Mouse (Mus musculus) MEL (cell line): ENCODE measurements around the gene Surf2. TPM values are rescaled to one million over a fixed set of nuclear protein-coding genes. Genes with fewer than 3 reads are reported as not detected.
A peak's percentile ranks its signal among the peaks of the same experiment; 100 is the strongest.

Experiments
- DNase-seq: peaks from one replicate; pipeline ENCODE4 v3.0.0; 2011; ENCODE audit warnings: low read depth, low spot score
- H3K27ac ChIP-seq: 2 replicates; pipeline ENCODE4 v1.5.1; 2012; ENCODE audit warnings: low read depth, mild to moderate bottlenecking, control low read depth, low read length, moderate library complexity; ENCODE audit not compliant: control insufficient read depth
- H3K27me3 ChIP-seq, 2 experiments: fragments of 150-350 bp in 1 of 2; sonication (generic) in 1 of 2; 2 replicates each; pipeline ENCODE4 v1.6.1; 2012; ENCODE audit warnings: low read length in 2 of 2, mild to moderate bottlenecking in 2 of 2, improper control_type of control experiment in 1 of 2, moderate library complexity in 1 of 2; ENCODE audit not compliant: insufficient read depth in 2 of 2, control insufficient read depth in 1 of 2
- H3K36me3 ChIP-seq, 2 experiments: 2 replicates each; pipeline ENCODE4 v1.6.1; 2012 to 2014; ENCODE audit warnings: low read length in 2 of 2, improper control_type of control experiment in 1 of 2, inconsistent platforms in 1 of 2, mild to moderate bottlenecking in 1 of 2; ENCODE audit not compliant: insufficient read depth in 2 of 2, control insufficient read depth in 1 of 2
- H3K4me1 ChIP-seq, 2 experiments: fragments of 150-350 bp in 1 of 2; sonication (generic) in 1 of 2; 2 replicates each; pipeline ENCODE4 v1.6.1; 2012; ENCODE audit warnings: low read length in 2 of 2, improper control_type of control experiment in 1 of 2, mild to moderate bottlenecking in 1 of 2; ENCODE audit not compliant: insufficient read depth in 2 of 2, control insufficient read depth in 1 of 2
- H3K4me3 ChIP-seq, 2 experiments: fragments of 150-350 bp in 1 of 2; sonication (generic) in 1 of 2; 2 replicates each; pipeline ENCODE4 v1.5.1; 2012; ENCODE audit warnings: low read depth in 2 of 2, low read length in 2 of 2, mild to moderate bottlenecking in 2 of 2, moderate library complexity in 2 of 2, control low read depth in 1 of 2, improper control_type of control experiment in 1 of 2; ENCODE audit not compliant: control insufficient read depth in 1 of 2, insufficient read depth in 1 of 2
- H3K79me2 ChIP-seq: 2 replicates; pipeline ENCODE4 v1.6.1; 2012; ENCODE audit warnings: mild to moderate bottlenecking, low read length, moderate library complexity; ENCODE audit not compliant: control insufficient read depth, poor library complexity, insufficient read depth
- H3K9ac ChIP-seq: 2 replicates; pipeline ENCODE4 v1.6.1; 2012; ENCODE audit warnings: low read depth, mild to moderate bottlenecking, control low read depth, low read length, moderate library complexity; ENCODE audit not compliant: control insufficient read depth, poor library complexity, severe bottlenecking
- H3K9me3 ChIP-seq: fragments of 150-350 bp; sonication (generic); replicated peaks from 2 replicates; pipeline ENCODE4 v1.6.1; 2012; ENCODE audit warnings: mild to moderate bottlenecking, low read length, improper control_type of control experiment, moderate library complexity; ENCODE audit not compliant: insufficient read depth
- BHLHE40 ChIP-seq: IDR thresholded peaks from 2 replicates; pipeline ENCODE4 v1.6.1; 2012; ENCODE audit warnings: low read depth, mild to moderate bottlenecking, inconsistent platforms, low read length, improper control_type of control experiment, borderline replicate concordance
- CHD2 ChIP-seq: IDR thresholded peaks from 2 replicates; pipeline ENCODE4 v1.6.1; 2011; ENCODE audit warnings: low read length, improper control_type of control experiment
- E2F4 ChIP-seq: IDR thresholded peaks from 2 replicates; pipeline ENCODE4 v1.6.1; 2011; ENCODE audit warnings: low read depth, low read length, improper control_type of control experiment, borderline replicate concordance
- ELF1 ChIP-seq: IDR thresholded peaks from 2 replicates; pipeline ENCODE4 v1.6.1; 2014; ENCODE audit warnings: low read depth, mild to moderate bottlenecking, inconsistent platforms, low read length, improper control_type of control experiment, moderate library complexity
- EP300 ChIP-seq, 2 experiments: IDR thresholded peaks; 2 replicates each; pipeline ENCODE4 v1.6.1; 2011; ENCODE audit warnings: improper control_type of control experiment in 2 of 2, low read length in 2 of 2, low read depth in 1 of 2, mild to moderate bottlenecking in 1 of 2
- HCFC1 ChIP-seq: IDR thresholded peaks from 2 replicates; pipeline ENCODE4 v1.6.1; 2012; ENCODE audit warnings: low read depth, mild to moderate bottlenecking, inconsistent platforms, low read length, improper control_type of control experiment, moderate library complexity
- JUND ChIP-seq: IDR thresholded peaks from 2 replicates; pipeline ENCODE4 v1.6.1; 2011; ENCODE audit warnings: low read depth, mild to moderate bottlenecking, improper control_type of control experiment, low read length
- KAT2A ChIP-seq: conservative IDR thresholded peaks from 2 replicates; pipeline ENCODE4 v1.6.1; 2012; ENCODE audit warnings: low read depth, low read length, improper control_type of control experiment, inconsistent platforms
- MAFK ChIP-seq: IDR thresholded peaks from 2 replicates; pipeline ENCODE4 v1.6.1; 2011; ENCODE audit warnings: low read depth, mild to moderate bottlenecking, low read length, improper control_type of control experiment, borderline replicate concordance
- MEF2A ChIP-seq: IDR thresholded peaks from 2 replicates; pipeline ENCODE4 v1.6.1; 2014; ENCODE audit warnings: low read depth, mild to moderate bottlenecking, inconsistent platforms, low read length, improper control_type of control experiment; ENCODE audit not compliant: poor library complexity, insufficient replicate concordance, severe bottlenecking; ENCODE audit errors: extremely low read depth
- MXI1 ChIP-seq: IDR thresholded peaks from 2 replicates; pipeline ENCODE4 v1.6.1; 2011; ENCODE audit warnings: mild to moderate bottlenecking, low read depth, low read length, improper control_type of control experiment
- MYB ChIP-seq: IDR thresholded peaks from 2 replicates; pipeline ENCODE4 v1.6.1; 2011; ENCODE audit warnings: mild to moderate bottlenecking, low read depth, low read length, improper control_type of control experiment
- NRF1 ChIP-seq: IDR thresholded peaks from 2 replicates; pipeline ENCODE4 v1.6.1; 2014; ENCODE audit warnings: low read depth, mild to moderate bottlenecking, inconsistent platforms, low read length, improper control_type of control experiment, moderate library complexity; ENCODE audit not compliant: poor library complexity, insufficient read depth, severe bottlenecking
- POLR2AphosphoS5 ChIP-seq: IDR thresholded peaks from 2 replicates; pipeline ENCODE4 v1.6.1; 2012; ENCODE audit warnings: low read depth, borderline replicate concordance, mild to moderate bottlenecking, inconsistent platforms, low read length, moderate library complexity, mixed read lengths
- SMC3 ChIP-seq: IDR thresholded peaks from 2 replicates; pipeline ENCODE4 v1.6.1; 2011; ENCODE audit warnings: low read depth, low read length, improper control_type of control experiment
- TBP ChIP-seq: IDR thresholded peaks from 2 replicates; pipeline ENCODE4 v1.8.0; 2011; ENCODE audit warnings: low read depth, low read length, improper control_type of control experiment
- TCF12 ChIP-seq: IDR thresholded peaks from 2 replicates; pipeline ENCODE4 v1.6.1; 2014; ENCODE audit warnings: low read depth, mild to moderate bottlenecking, inconsistent platforms, low read length, improper control_type of control experiment, moderate library complexity
- UBTF ChIP-seq: IDR thresholded peaks from 2 replicates; pipeline ENCODE4 v1.6.1; 2012; ENCODE audit warnings: low read depth, mild to moderate bottlenecking, inconsistent platforms, low read length, improper control_type of control experiment, moderate library complexity, borderline replicate concordance; ENCODE audit not compliant: insufficient read depth
- USF1 ChIP-seq: IDR thresholded peaks from 2 replicates; pipeline ENCODE4 v1.6.1; 2014; ENCODE audit warnings: low read depth, mild to moderate bottlenecking, inconsistent platforms, low read length, improper control_type of control experiment, moderate library complexity
- ZNF384 ChIP-seq: IDR thresholded peaks from 2 replicates; pipeline ENCODE4 v1.6.1; 2012; ENCODE audit warnings: low read depth, mild to moderate bottlenecking, inconsistent platforms, low read length, improper control_type of control experiment
- polyA plus RNA-seq, 2 experiments: library from polyadenylated mRNA; stranded (reverse) in 1 of 2; unstranded in 1 of 2; fragments of >175 nt in 1 of 2; fragments of >200 nt in 1 of 2; gene quantifications; 2 replicates each; pipeline versions ENCODE4 v1.2.1 to v1.2.4; 2012; ENCODE audit warnings: low replicate concordance in 2 of 2, low read depth in 1 of 2; ENCODE audit not compliant: insufficient read length in 2 of 2, insufficient read depth in 1 of 2, missing spikeins in 1 of 2
- total RNA-seq: library from RNA; depleted of rRNA; stranded (reverse); fragments of 300-350 nt; gene quantifications from 2 replicates; pipeline ENCODE4 v1.2.3, GENCODE M21; 2012

Surf2 gene
- total and polyA plus RNA-seq, 3 experiments = 63.1 to 84.8 TPM; not detected in 1

DNA sequence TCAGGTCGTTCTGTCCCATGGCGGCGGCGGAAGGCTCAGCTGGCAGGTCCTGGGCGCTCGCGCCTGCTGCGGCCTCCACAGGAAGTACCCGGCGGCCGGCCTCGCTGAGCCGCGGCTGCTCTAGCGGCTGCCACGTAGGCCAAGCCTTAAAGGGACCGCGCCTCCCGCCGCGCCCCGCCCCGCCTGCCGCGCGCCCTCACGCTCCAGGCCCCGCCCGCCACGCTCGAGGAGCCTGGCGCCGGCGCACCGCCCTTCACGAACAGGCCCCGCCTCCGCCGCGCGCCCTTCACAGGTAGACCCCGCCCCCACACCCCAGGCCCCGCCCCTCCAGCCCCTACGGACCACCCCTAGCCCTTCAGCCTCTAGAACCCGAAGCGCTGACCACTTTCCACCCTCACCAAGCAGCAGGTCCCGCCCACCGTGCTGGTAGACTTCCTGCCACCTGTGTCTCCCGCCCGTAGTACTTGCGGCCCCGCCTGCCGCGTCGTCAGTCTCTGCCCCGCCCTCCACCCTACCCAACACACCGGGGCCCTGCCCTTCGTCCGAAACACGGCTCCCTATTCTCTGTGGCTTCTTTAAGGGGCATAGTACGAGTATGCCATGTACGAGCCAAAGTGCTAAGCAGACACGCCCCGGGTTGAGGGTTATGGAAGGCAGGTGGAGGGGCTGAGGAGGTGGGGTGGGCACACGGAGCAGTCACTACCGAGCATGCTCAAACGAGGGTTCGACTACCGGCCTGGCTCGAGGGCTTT, 17.3 kb downstream of the Surf2 start, which contains the start of the genes Surf4 and Stkld1 (continued):
- TF ChIP-seq HCFC1 (peak; percentile 76), TCF12 (peak; percentile 36; the same call in 1 of the 2 replicates), EP300 (IDR thresholded peaks at IDR 0.05; ENCODE audit: low read depth in 1 of 2, low read length in 2 of 2) (no peak)

GRCm38 (mm10) chr2:26935286-26935685, 19.1 kb downstream of the Surf2 start:
- Histone ChIP-seq H3K27me3 (no peaks in the 10 kb centered on the region), H3K36me3 (peaks cover 1 to 33% of the 10 kb centered on the region in 2 experiments; a peak in 2 of 4 replicates), H3K79me2 (peaks cover 28% of the 10 kb centered on the region), H3K27ac (peak overlapping the region; percentile 18; the same call in 1 of the 2 replicates), H3K4me3 (no peak overlapping the region), H3K4me1 (peaks cover 16 to 41% of the 10 kb centered on the region in 2 experiments)
- TF ChIP-seq POLR2AphosphoS5 (no peak), ELF1 (no peak), MXI1 (no peak), ZNF384 (no peak), BHLHE40 (no peak), NRF1 (no peak), KAT2A (no peak), MEF2A (no peak), USF1 (no peak), CHD2 (no peak), E2F4 (no peak), MAFK (no peak), TBP (no peak), TCF12 (no peak), SMC3 (no peak), MYB (no peak), JUND (no peak), EP300 (IDR thresholded peaks at IDR 0.05; ENCODE audit: low read depth in 1 of 2, low read length in 2 of 2) (no peak), UBTF (no peak)
- TF ChIP-seq, all 39 proteins: peak for 0
- Histone ChIP-seq H3K9ac (no peak overlapping the region), H3K9me3 (no peaks in the 10 kb centered on the region)
- peak; percentile 25 for DNase-seq
